9 mouse cellular contexts compared by ENCODE assay signal in the genomic region with DNA sequence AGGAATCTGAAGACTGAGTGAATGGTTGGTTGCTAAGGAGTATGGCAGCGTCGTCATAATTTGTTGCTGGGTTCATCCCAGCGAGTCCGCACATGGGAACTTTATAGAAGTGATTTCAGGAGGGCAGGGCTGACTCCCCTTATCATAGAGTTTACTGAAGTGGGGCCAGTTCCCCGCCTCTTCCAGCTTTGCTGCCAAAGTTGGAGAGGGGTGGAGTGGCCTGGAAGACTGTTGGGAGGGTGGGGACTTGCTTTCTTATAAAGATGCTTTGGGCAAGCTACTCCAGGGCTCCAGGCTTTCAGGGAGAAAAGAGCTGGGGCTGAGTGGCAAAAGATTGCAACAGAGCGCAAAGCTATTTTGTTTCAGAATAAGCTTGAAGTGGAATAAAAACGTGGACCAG. TPM values are rescaled to one million over a fixed set of nuclear protein-coding genes. Genes with fewer than 3 reads are reported as not detected.
DNase-seq lines count a peak whose midpoint lies in the region; ATAC-seq lines count a peak whose summit lies in the region.
"Had no signal": no experiment of that assay in that cellular context is flagged by ENCODE, and none has a peak within 500 bp of the region (broad histone marks: within the 10 kb centered on the region; RNA-seq: fewer than 3 reads in every experiment).

No protein-coding gene starts in this region.

- no peaks in the 10 kb centered on the region for H3K9me3 ChIP-seq in heart, embryonic 12.5 days (replicated peaks)

- H3K36me3 ChIP-seq in heart, embryonic 12.5 days = no peaks in the 10 kb centered on the region

- peaks cover 19% of the 10 kb centered on the region; the same call in 1 of the 2 replicates for H3K27me3 ChIP-seq in heart, embryonic 12.5 days (replicated peaks)

- no peak for ATAC-seq in heart, embryonic 12.5 days (ENCODE audit: insufficient number of reproducible peaks, low FRiP score)
- ATAC-seq in inflammation-experienced regulatory T-cells, adult 6 months = no peak

- H3K9ac ChIP-seq in heart, embryonic 12.5 days = no peak overlapping the region

- H3K4me1 ChIP-seq in heart, embryonic 12.5 days (replicated peaks) = peaks cover 13% of the 10 kb centered on the region

- peak overlapping the region; percentile 61; the same call in 1 of the 2 replicates for H3K4me3 ChIP-seq in heart, embryonic 12.5 days
- H3K4me3 ChIP-seq: erythroblast, embryonic 14.5 days had no signal

- H3K4me2 ChIP-seq in heart, embryonic 12.5 days = peak overlapping the region; percentile 100

- H3K27ac ChIP-seq in heart, embryonic 12.5 days (ENCODE audit: poor library complexity, severe bottlenecking) = no peak overlapping the region

- 24% methylated on average over 7 of the region's 7 CpGs for WGBS in heart, embryonic 12.5 days

- peak; percentile 9 for DNase-seq in ovary, postnatal 10 days (ENCODE audit: low spot score)
- no peak for DNase-seq in ovary, adult 18-20 months (ENCODE audit: low spot score)
- peak; percentile 29 for DNase-seq in kidney, postnatal 10 days
- peak; percentile 84 for DNase-seq in lung, postnatal 36 days
- peak; percentile 19 for DNase-seq in testis, postnatal 14 days (ENCODE audit: low spot score)
- DNase-seq in B cell, adult 2 months = no peak

RNA-seq across cellular contexts. Expression of gene Adamtsl1, which starts 0.7 kb away (rescaled TPM):
- 11.3 and 12.4 TPM in 2 replicates for polyA plus RNA-seq in heart, embryonic 12.5 days (2016; fragmentation: Nextera tagmentation; extraction: Ambion mirVana)
- under 1 TPM in 1 of 3 experiments, not detected in 2; 0.67 TPM for polyA plus RNA-seq in inflammation-experienced regulatory T-cells, adult 6 months (2017; shearing (Covaris generic))
- polyA plus RNA-seq: erythroblast, embryonic 14.5 days had no signal

Comparison
In these comparisons a context has a peak if more than half of its experiments do, and no peak if none do; other contexts are left out.
1. DNase-seq: peak in ovary, postnatal 10 days (single experiment), kidney, postnatal 10 days (single experiment), lung, postnatal 36 days (single experiment) and testis, postnatal 14 days (single experiment); none in ovary, adult 18-20 months (single experiment) and B cell, adult 2 months (0 of 2).